Mouse (Mus musculus) brain, adult 2 months (tissue): ENCODE measurements around the gene Tmem150b.

Experiments used
- DNase-seq: peaks from one replicate; pipeline ENCODE4 v3.0.0; 2011; ENCODE audit warnings: low read depth, low spot score

Tmem150b gene

DNA sequence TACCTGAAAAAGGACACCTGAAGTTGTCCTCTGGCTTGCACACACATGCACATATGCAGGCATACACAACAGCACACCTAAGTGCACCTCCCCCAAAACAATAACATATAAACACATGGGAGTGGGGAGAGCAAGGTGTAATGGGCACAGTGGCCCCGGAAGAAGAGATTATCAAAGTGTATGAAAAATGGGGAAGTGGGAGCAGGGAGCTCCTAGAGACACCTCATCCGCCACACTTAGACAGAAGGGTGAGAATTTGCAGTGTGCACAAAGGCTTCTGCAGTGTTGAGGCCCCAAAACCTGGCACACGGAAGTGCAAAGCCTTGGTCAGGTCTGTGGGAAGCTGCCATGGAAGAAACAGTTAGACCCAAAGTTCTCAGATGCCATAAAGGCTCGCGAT lies 6.0 kb upstream of the Tmem150b start:
- DNase-seq: no peak

- no peak for DNase-seq
Measured at GRCm38 (mm10) chr7:4724359-4724758, 690 bp downstream of the Tmem150b start.

- DNase-seq: peak; percentile 73
Measured at GRCm38 (mm10) chr7:4723508-4723907, 1.5 kb downstream of the Tmem150b start.

- DNase-seq: no peak
Measured at GRCm38 (mm10) chr7:4719276-4719675, 5.8 kb downstream of the Tmem150b start.

GRCm38 (mm10) chr7:4716955-4717354 lies 8.1 kb downstream of the Tmem150b start:
- DNase-seq: no peak

DNA sequence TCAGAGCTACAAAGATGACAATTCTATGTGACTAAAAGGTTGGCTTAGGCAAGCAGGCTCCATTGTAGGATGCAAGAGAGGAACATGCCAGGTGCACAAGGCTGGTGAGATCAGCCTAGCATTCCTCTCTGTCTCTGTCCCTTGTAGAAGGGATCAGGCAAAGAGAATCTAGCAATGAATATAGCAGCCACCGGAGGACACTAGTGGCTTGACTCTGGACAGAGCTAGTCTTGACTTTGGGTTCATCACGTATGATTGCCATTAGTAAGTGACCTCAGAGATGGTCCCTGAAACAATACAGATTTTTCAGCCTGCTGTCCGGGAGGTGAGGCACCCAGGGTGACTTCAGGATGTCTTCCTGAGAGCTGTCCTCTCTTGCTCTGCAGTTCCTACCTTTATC lies 12.5 kb downstream of the Tmem150b start:
- no peak for DNase-seq

GRCm38 (mm10) chr7:4705098-4705497 lies 20.0 kb downstream of the Tmem150b start:
- DNase-seq: peak; percentile 43

DNA sequence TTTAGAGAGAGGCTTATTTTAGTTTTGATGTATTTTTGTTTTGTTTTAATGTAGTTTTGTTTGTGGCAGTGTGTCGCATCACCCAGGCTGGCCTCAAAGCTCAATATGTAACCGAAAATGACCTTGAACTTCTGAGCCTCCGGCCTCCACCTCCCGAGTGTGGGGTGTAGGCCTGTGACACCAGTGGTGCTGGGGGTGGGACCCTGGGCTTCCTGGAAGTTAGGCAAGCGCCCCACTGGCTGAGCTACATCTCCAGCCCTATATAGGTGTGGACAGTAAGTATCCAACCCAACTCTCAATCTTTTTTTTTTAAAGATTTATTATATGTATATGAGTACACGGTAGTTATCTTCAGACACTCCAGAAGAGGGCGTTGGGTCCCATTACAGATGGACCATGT lies 21.9 kb downstream of the Tmem150b start:
- no peak for DNase-seq

- DNase-seq: no peak
Measured at GRCm38 (mm10) chr7:4702334-4702733, 22.7 kb downstream of the Tmem150b start.

DNA sequence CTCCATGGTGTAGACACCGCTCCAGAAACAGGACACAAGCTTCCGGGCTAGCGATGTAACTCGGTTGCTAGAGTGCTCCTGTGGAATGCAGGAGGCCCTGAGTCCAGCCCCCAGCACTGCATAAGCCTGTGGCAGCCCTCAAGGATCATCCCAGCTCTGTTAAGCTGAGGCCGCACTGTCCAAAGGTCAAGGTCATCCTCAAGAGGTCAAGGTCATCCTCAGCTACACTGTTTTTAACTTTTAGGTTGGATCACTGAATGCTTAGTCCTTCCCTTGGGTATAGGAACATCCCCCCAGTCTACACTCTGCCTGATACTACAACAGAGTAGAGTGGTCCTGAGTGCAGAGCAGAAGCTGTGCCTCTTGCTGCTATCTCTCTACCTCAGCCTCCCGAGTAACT lies 32.0 kb downstream of the Tmem150b start:
- no peak for DNase-seq

GRCm38 (mm10) chr7:4690951-4691653 lies 33.9 kb downstream of the Tmem150b start:
- DNase-seq: peak; percentile 62

DNA sequence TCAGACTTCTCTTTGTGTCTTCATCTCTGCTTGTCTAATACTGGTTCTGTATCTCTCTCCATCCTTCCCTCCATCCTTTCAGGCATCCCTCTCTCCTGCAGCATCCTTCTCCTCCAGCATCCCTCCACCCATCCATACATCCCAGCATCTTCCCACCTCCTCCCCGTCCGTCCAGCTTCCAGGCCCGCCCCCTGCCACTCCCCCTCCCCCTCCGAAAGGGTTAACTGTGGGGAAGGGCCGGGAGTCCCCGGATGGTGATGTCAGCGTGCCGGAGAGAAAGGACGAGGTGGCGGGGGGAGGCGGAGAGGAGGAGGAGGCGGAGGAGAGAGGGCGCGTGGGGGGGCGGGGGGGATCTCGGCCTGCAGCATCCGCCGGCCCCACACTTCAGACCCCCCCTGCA lies 34.7 kb downstream of the Tmem150b start, which contains the start of gene Brsk1:
Gene Brsk1 (plus strand): TSS at position 218 of the 400 bp plus-strand sequence.
- peak; percentile 95 for DNase-seq

- DNase-seq: peak; percentile 99
Measured at GRCm38 (mm10) chr7:4684632-4685417, 40.2 kb downstream of the Tmem150b start, which contains the start of gene Hspbp1. TSS of gene Hspbp1 (minus strand) at chr7:4685068.

DNA sequence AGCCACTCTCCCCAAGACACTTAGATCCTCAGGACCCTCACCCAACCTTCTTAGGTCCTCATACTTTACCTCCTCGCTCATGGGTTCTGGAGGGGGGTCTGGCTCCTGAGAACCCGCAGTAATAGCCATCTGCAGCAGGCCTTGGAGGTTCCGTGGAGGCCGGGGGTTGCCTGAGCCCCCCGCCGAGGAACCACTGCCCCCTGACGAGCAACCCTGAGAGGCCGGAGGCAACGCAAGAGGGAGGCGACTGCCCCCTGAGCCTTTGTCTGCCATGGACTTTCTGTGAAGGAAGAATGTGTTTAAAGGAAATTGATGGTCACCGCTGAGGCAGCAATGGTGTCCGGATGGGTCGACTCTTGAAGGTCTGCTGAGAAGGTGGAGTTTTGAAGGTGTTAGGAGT lies 40.8 kb downstream of the Tmem150b start:
- DNase-seq: no peak

- DNase-seq: no peak
Measured at GRCm38 (mm10) chr7:4683307-4683706, 41.7 kb downstream of the Tmem150b start.

DNA sequence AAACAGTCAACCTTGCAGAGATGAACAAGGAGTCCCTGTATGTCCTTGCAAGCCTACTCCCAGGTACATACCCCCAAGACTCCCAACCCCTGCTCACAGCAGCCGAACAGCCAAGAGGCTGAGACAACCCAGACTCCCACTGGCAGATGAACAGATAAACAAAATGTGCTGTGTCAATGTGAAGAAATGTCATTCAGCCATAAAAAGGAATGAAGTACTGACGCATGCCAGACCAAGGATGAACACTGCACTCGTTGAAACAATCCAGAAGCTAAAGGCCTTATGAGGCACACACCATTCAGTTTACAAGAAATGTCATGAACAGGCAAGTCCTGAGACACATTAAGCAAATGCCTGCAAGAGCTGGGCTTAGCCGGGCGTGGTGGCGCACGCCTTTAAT lies 49.8 kb downstream of the Tmem150b start:
- no peak for DNase-seq

GRCm38 (mm10) chr7:4674114-4674731 lies 50.8 kb downstream of the Tmem150b start:
- DNase-seq: no peak

GRCm38 (mm10) chr7:4671956-4672355 lies 53.1 kb downstream of the Tmem150b start:
- DNase-seq: peak; percentile 54

GRCm38 (mm10) chr7:4670655-4671255 lies 54.3 kb downstream of the Tmem150b start:
- no peak for DNase-seq

- no peak for DNase-seq
Measured at GRCm38 (mm10) chr7:4669156-4669555, 55.9 kb downstream of the Tmem150b start.

DNA sequence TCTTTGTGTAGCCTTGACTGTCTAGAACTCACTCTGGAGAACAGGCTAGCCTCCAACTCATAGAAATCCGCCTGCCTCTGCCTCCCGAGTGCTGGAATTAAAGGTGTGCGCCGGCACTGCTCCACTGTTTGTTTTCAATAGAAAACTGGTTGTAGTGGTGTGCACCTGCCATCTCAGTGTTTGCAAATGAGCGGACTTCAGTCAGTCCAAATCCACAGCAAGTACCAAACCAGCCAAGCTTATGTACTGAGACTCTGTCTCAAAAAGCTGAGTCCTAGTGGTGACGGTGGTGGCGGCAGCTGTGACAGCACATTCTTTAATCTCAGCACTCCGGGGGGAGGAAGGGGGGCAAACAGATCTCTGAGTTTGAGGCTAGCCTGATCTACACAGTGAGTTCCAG lies 56.5 kb downstream of the Tmem150b start:
- no peak for DNase-seq

- DNase-seq: no peak
Measured at GRCm38 (mm10) chr7:4666871-4667270, 58.2 kb downstream of the Tmem150b start.
